Mouse (Mus musculus) lung, embryonic 16.5 days (tissue): Measurements from ENCODE around the gene Astl. TPM values are rescaled to one million over a fixed set of nuclear protein-coding genes. Genes with fewer than 3 reads are reported as not detected.

ENCODE experiments used
- ATAC-seq: fragments of 200-750 bp; cut with Nextera tagmentation; 2 replicates; pipeline ENCODE4 v1.8.0; 2017; ENCODE audit warnings: low read depth, mild to moderate bottlenecking, moderate library complexity
- H3K27ac ChIP-seq: fragments of 300-500 bp; sonication (generic); 2 replicates; pipeline ENCODE4 v1.5.1; 2014; ENCODE audit warnings: mild to moderate bottlenecking, control low read depth, low read length
- H3K27me3 ChIP-seq: fragments of 300-500 bp; sonication (generic); 2 replicates; pipeline ENCODE4 v1.6.1; 2014; ENCODE audit warnings: low read depth, low read length, mixed read lengths; ENCODE audit not compliant: control insufficient read depth, insufficient read depth
- H3K36me3 ChIP-seq: fragments of 300-500 bp; sonication (generic); 2 replicates; pipeline ENCODE4 v1.6.1; 2014; ENCODE audit warnings: low read length; ENCODE audit not compliant: control insufficient read depth, insufficient read depth
- H3K4me1 ChIP-seq: fragments of 300-500 bp; sonication (generic); replicated peaks from 2 replicates; pipeline ENCODE4 v1.6.1; 2014; ENCODE audit warnings: low read length, mixed read lengths; ENCODE audit not compliant: control insufficient read depth, insufficient read depth
- H3K4me2 ChIP-seq: fragments of 300-500 bp; sonication (generic); 2 replicates; pipeline ENCODE4 v1.6.1; 2014; ENCODE audit warnings: low read depth, low read length, control low read depth
- H3K4me3 ChIP-seq: fragments of 300-500 bp; sonication (generic); 2 replicates; pipeline ENCODE4 v1.5.1; 2014; ENCODE audit warnings: mild to moderate bottlenecking, low read length, control low read depth
- H3K9ac ChIP-seq: fragments of 300-500 bp; sonication (generic); 2 replicates; pipeline ENCODE4 v1.6.1; 2014; ENCODE audit warnings: low read length, control low read depth
- H3K9me3 ChIP-seq: fragments of 300-500 bp; sonication (generic); 2 replicates; pipeline ENCODE4 v1.6.1; 2016; ENCODE audit warnings: low read length; ENCODE audit not compliant: control insufficient read depth
- WGBS: fragments of 180-500 bp; shearing (Covaris S2); extraction: QIAGEN DNeasy Blood & Tissue Kit; methylation state at CpG from one replicate; pipeline ENCODE4 v1.1.7; 2014; 5-methylcytosine and 5-hydroxymethylcytosine counted together
- polyA plus RNA-seq: library from polyadenylated mRNA; unstranded; fragments of >200 nt; fragmentation: Nextera tagmentation; extraction: Ambion mirVana; gene quantifications from 2 replicates; pipeline ENCODE4 v1.2.1, GENCODE M21; 2015

Gene Astl
- polyA plus RNA-seq, 1 experiment from 2014 or later: not detected

- Histone ChIP-seq H3K4me1 (no peaks in the 10 kb centered on the region), H3K27ac (no peak overlapping the region), H3K9ac (no peak overlapping the region), H3K4me3 (no peak overlapping the region), H3K36me3 (no peaks in the 10 kb centered on the region), H3K27me3 (no peaks in the 10 kb centered on the region), H3K4me2 (no peak overlapping the region), H3K9me3 (no peaks in the 10 kb centered on the region)
- ATAC-seq: no peak
- 55% methylated on average over 4 of the region's 4 CpGs for WGBS
Observed at GRCm38 (mm10) chr2:127318136-127318535, 20.3 kb upstream of the Astl start.

DNA sequence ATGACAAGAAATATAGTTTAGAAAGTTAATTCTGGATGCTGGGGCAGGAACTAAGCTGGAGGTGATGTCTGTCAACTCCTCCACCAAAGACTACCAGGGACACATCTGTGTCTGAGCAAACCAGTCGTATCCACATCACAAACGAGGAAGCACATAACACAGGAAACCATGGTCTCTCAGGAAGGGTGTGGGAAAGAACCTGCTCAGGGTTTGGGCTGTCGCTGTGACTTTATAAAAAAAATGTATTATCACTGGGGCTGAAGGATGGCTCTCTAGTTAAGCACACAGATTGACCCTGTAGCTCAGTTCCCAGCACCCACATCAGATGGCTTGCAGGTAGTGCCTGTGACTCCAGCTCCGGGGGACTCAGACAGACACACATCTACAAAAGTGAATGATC, 19.4 kb upstream of the Astl start:
- no peak for ATAC-seq
- no peaks in the 10 kb centered on the region for H3K27me3 ChIP-seq
- H3K9me3 ChIP-seq: no peaks in the 10 kb centered on the region
- H3K4me3 ChIP-seq: no peak overlapping the region
- no peak overlapping the region for H3K4me2 ChIP-seq
- H3K27ac ChIP-seq: no peak overlapping the region
- H3K36me3 ChIP-seq: no peaks in the 10 kb centered on the region
- H3K4me1 ChIP-seq: no peaks in the 10 kb centered on the region
- 57% methylated on average over 4 of the region's 4 CpGs for WGBS
- H3K9ac ChIP-seq: no peak overlapping the region

- Histone ChIP-seq H3K4me1 (no peaks in the 10 kb centered on the region), H3K27ac (no peak overlapping the region)
- no peak for ATAC-seq
Observed at GRCm38 (mm10) chr2:127322671-127323285, 15.7 kb upstream of the Astl start.

DNA sequence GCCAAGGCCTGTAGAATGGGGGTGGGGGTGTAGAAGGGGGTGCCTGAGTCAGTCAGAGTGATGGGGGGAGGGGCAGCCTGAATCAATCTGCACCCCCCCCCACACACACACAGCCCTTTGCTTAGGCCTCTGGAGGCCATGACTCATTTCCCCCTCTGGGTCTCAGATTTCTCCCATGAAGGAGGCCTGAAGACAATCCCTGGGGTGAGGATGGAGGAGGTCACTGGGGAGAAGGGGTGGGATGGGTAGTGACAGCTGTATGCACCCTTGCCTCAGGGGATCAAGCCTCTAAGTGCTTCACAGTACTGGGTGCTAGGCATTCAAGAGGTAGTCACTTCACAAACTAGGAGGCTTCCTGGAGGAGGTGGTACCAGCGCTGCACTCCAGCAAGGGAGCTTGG, 14.8 kb upstream of the Astl start:
- Histone ChIP-seq H3K36me3 (no peaks in the 10 kb centered on the region), H3K27me3 (no peaks in the 10 kb centered on the region), H3K9ac (no peak overlapping the region), H3K4me2 (no peak overlapping the region), H3K27ac (no peak overlapping the region), H3K4me3 (no peak overlapping the region), H3K9me3 (no peaks in the 10 kb centered on the region), H3K4me1 (no peaks in the 10 kb centered on the region)
- no peak for ATAC-seq
- 74% methylated on average over 1 of the region's 1 CpGs for WGBS

More at GRCm38 (mm10) chr2:127322671-127323285, 15.7 kb upstream of the Astl start:
- no peak overlapping the region for H3K4me2 ChIP-seq
- H3K36me3 ChIP-seq: no peaks in the 10 kb centered on the region
- H3K27me3 ChIP-seq: no peaks in the 10 kb centered on the region
- H3K9ac ChIP-seq: no peak overlapping the region
- H3K9me3 ChIP-seq: no peaks in the 10 kb centered on the region
- no peak overlapping the region for H3K4me3 ChIP-seq
- 60% methylated on average over 6 of the region's 6 CpGs for WGBS

GRCm38 (mm10) chr2:127324456-127324855, 14.0 kb upstream of the Astl start:
- Histone ChIP-seq H3K4me3 (no peak overlapping the region), H3K4me2 (no peak overlapping the region), H3K9ac (no peak overlapping the region), H3K36me3 (no peaks in the 10 kb centered on the region), H3K27me3 (no peaks in the 10 kb centered on the region), H3K4me1 (no peaks in the 10 kb centered on the region; the same call in 1 of the 2 replicates), H3K27ac (no peak overlapping the region), H3K9me3 (no peaks in the 10 kb centered on the region)
- 48% methylated on average over 7 of the region's 7 CpGs for WGBS
- no peak for ATAC-seq

DNA sequence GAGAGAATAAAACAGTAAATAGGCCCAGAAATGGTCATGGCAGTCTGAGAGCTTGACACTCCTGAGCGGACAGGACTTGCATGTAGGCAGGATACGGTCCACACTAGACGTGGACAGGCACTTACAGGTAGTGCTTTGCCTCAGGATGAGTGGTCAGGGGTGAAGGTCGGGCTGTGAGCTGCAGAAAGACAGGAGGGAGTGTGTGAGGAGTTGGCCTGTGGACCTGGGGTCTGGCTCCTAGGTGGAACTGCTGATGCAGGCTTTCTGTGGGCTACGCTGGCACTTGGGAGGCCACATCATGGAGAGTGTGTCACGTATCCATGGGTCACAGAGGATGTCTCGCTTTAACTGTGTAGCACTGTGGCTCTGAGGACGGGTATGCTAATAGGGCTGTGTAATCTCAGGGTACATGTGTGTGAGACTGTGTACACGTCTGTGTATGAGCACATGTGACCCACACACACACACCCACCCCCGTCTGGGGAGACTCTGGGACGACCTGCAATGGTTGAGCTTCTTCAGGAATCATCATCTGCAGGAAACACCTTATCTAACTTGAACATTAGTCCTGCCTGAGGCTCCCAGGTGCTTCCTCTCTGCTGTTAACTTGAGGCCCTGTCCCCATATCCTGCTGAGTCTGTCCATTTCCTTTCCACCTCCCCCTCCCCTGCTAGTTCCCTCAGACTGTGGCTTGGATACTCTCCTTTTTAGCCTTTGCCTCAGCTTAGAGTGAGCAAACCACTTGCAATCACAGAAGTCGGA, 10.2 kb upstream of the Astl start:
- 60% methylated on average over 12 of the region's 12 CpGs for WGBS

GRCm38 (mm10) chr2:127332807-127333570, 5.5 kb upstream of the Astl start:
- no peak overlapping the region for H3K4me3 ChIP-seq
- H3K9me3 ChIP-seq: no peaks in the 10 kb centered on the region
- ATAC-seq: no peak
- no peak overlapping the region for H3K4me2 ChIP-seq
- WGBS: 72% methylated on average over 14 of the region's 14 CpGs
- no peaks in the 10 kb centered on the region for H3K36me3 ChIP-seq
- H3K27me3 ChIP-seq: peaks cover 15% of the 10 kb centered on the region
- no peak overlapping the region for H3K27ac ChIP-seq
- H3K9ac ChIP-seq: no peak overlapping the region
- H3K4me1 ChIP-seq: peaks cover 3% of the 10 kb centered on the region

More for the DNA sequence above, 10.2 kb upstream of the Astl start:
- Histone ChIP-seq H3K9me3 (no peaks in the 10 kb centered on the region), H3K4me3 (no peak overlapping the region), H3K4me1 (no peaks in the 10 kb centered on the region; the same call in 1 of the 2 replicates), H3K9ac (peak overlapping the region; percentile 20; the same call in 1 of the 2 replicates), H3K4me2 (no peak overlapping the region), H3K27ac (peak overlapping the region; percentile 72), H3K36me3 (no peaks in the 10 kb centered on the region), H3K27me3 (no peaks in the 10 kb centered on the region)
- ATAC-seq: peak; percentile 82

DNA sequence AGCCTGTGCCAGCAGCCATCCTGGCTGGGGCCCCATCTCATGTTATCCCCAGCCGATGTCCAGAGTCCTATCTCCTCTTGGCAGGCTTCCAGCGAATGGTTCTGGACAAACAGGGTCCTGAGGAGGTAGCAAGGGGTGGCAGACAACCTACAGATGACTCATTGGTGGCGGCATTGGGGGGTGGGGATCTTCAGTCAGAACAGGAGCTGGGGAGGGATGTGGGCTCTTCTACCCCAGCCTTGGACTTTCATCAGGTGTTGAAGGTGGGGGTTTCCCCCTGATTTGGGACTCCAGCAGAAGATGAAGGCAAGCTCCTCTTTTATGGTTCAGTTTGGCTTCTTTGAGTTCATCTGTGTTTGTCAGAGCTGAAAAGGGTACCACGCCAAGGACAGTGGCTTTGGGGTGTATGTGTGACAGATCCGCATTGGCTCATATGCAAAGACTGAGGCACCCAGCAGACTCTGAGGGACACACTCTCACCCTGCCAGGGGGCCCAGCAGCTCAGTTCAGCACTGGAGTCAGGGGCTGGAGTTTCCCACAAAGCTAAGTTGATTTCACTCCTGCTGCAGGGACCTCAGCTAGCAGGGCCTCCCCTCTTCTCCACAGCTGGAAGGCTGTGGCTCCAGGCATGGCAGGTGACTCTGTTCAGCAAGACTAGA, 4.4 kb upstream of the Astl start:
- WGBS: 51% methylated on average over 5 of the region's 5 CpGs
- Histone ChIP-seq H3K9me3 (no peaks in the 10 kb centered on the region), H3K4me2 (no peak overlapping the region), H3K36me3 (no peaks in the 10 kb centered on the region), H3K27me3 (peaks cover 15% of the 10 kb centered on the region), H3K27ac (no peak overlapping the region), H3K9ac (no peak overlapping the region), H3K4me1 (peaks cover 3% of the 10 kb centered on the region), H3K4me3 (no peak overlapping the region)
- ATAC-seq: no peak
